Mouse (Mus musculus): ENCODE data around the gene Prss58.

Gene Prss58

GRCm38 (mm10) chr6:40900287-40900686 lies at the start of gene Prss58:
TSS of gene Prss58 (minus strand) at chr6:40900387.
- no peak for DNase-seq (ENCODE audit: low spot score)

DNA sequence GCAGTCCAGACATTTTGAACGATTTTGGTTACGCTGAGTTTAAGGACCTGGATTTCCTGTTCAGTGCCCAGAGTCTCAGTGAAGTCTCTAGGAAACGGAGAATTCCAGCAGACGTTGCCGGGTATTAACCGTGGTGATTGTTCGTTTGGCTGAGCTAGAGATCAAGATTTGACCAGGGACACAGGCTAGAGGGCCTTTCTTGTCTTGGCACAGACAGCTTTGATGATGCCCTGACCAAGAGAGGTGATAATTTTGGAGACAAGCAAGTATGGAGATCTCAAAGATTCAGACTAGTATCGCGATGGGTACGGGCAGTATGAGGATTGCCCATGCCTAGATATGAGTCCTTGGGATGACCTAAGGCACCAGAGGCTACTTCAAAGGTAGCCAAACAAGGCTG lies 40.3 kb upstream of the Prss58 start, which contains the start of gene 1700074P13Rik:
TSS of gene 1700074P13Rik (minus strand) at position 101 of the 400 bp plus-strand sequence.
- DNase-seq (ENCODE audit: low spot score): no peak

DNA sequence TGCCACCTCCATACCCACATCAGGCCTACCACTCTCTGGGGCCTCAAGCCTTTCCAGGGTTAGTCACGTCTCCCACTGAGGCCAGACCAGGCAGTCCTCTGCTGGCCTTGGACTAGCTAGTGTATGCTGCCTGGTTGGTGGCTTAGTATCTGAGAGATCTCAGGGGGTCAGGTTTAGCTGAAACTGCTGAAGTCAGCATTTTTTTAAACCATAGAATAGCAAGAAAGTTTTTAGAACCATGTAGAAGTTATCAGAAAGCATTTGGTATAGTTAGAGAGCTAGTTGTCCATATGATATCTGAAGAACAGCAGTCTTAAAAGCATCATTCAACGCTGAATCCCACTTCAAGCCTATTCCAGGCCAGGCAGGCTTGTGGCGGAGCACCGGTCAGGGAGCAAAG lies 19.8 kb upstream of the Prss58 start:
- no peak for DNase-seq (ENCODE audit: low spot score)

DNA sequence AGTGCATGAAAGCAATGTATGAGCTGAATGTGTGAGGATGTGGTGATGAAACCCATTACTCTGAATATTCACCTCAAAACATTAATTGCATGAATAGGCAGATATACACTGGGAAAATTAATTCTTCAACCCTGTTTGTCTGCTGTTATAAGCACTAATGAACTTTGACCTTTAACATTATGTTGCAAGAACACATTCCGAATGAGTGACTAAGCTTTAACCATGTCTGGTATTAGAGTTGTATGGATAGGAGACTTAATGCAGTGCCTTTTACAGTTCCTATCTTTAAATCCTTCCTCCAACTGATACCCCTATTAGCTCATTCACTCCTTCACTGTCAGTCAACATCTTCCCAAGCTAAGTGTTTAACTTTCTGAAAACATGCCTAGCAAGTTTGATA lies 5.5 kb downstream of the Prss58 start:
- DNase-seq (ENCODE audit: low spot score): no peak

- peak; percentile 26 for DNase-seq (ENCODE audit: low spot score)
Observed at GRCm38 (mm10) chr6:40893577-40893976, 6.6 kb downstream of the Prss58 start.

- DNase-seq (ENCODE audit: low spot score): no peak
Observed at GRCm38 (mm10) chr6:40891754-40892153, 8.4 kb downstream of the Prss58 start.

GRCm38 (mm10) chr6:40890973-40891372 lies 9.2 kb downstream of the Prss58 start:
- no peak for DNase-seq (ENCODE audit: low spot score)

DNA sequence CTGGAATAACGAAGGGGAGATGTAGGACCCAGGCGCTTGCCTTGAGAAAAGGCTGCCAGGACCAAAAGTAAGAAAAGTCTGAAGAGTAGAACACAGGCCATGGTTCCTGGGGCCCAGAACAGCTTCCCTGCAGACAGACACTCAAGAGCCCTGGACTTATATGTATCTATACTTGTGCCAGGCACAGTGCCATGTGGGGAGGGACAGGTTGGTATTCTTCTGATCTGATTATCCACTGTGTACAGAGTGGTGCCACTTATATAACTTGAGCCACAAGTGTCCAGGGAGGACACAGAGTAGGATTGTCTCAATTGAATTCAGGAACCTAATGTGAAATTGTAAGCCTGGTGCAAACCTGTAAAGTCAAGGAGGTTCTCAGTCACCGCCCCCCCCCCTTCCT lies 12.8 kb downstream of the Prss58 start, which contains the start of gene Moxd2:
TSS of gene Moxd2 (minus strand) at position 101 of the 400 bp plus-strand sequence.
- no peak for DNase-seq (ENCODE audit: low spot score)

DNA sequence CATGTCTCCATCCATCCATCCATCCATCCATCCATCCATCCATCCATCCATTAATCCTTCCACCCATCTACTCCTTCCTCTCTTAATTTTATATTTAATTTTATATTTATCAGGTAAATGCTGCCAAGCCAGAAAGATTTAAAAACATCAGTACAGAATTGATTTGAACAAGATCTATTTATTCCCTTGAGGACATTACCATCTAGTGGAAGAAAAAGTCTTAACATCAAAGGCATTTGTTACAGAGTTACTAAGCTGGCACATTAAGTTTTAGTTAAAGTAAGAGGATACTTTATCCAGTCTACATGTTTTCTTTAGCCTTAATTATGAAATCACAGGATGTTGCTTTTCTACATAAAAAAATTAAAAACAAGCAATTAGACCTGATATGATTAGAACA lies 54.9 kb downstream of the Prss58 start:
- no peak for DNase-seq (ENCODE audit: low spot score)

Measured in spleen, adult 12 weeks (tissue).